In the genomic region with DNA sequence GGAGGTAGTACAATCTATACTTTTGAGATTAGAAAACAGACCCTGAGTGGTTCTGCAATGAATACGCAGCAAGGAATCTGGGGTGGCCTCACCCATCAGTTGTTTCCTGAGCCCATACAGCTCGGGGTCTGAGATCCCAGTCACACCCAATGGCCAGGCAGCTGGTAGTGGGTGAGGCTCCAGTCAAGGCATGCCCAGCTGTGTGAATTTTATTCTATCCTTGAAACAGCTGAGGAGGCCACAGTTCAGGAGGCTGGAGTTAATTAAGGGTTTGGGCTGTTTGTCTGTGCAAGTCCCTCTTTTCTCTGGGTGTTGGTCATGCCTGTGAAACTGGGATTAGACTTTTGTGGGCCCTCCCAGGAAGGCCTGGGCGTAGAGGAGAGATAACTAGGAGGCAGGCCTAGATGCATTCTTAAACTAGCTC, we compare ENCODE assay signal across 12 mouse cellular contexts. TPM values are rescaled to one million over a fixed set of nuclear protein-coding genes. Genes with fewer than 3 reads are reported as not detected.
DNase-seq lines count a peak whose midpoint lies in the region; ATAC-seq lines count a peak whose summit lies in the region.
"Had no signal": no experiment of that assay in that cellular context is flagged by ENCODE, and none has a peak within 500 bp of the region (broad histone marks: within the 10 kb centered on the region; RNA-seq: fewer than 3 reads in every experiment).

No protein-coding gene starts in this region.

- H3K9me3 ChIP-seq in heart, embryonic 10.5 days, result no peaks in the 10 kb centered on the region
- no peaks in the 10 kb centered on the region for H3K9me3 ChIP-seq in limb, embryonic 13.5 days
- H3K9me3 ChIP-seq: neural tube, embryonic 12.5 days had no signal

- peaks cover 34% of the 10 kb centered on the region for H3K4me1 ChIP-seq in heart, embryonic 10.5 days
- H3K4me1 ChIP-seq in limb, embryonic 13.5 days, result no peaks in the 10 kb centered on the region

- no peak overlapping the region for H3K9ac ChIP-seq in limb, embryonic 13.5 days
- H3K9ac ChIP-seq: neural tube, embryonic 12.5 days had no signal

- DNase-seq in heart, embryonic 10.5 days (ENCODE audit: low spot score), result peak; percentile 77
- no peak for DNase-seq in heart, adult 8-10 months (ENCODE audit: low spot score)
- peak; percentile 81 for DNase-seq in c-Kit-negative CD71-positive TER-119-positive erythroid progenitor cells, embryonic 14.5 days (ENCODE audit: low read depth, low spot score)
- DNase-seq in skeletal muscle tissue, adult 2 months (ENCODE audit: low read depth, low spot score), result peak; percentile 21
- no peak for DNase-seq in B cell, adult 2 months
- no peak for DNase-seq in yolk sac, embryonic 10.5 days (ENCODE audit: low spot score)
- DNase-seq in T-cell, adult 2 months (ENCODE audit: low spot score), result no peak
- DNase-seq: cerebellum, adult 2 months; kidney, postnatal 36 days had no signal

- whole genome bisulfite sequencing in heart, embryonic 10.5 days, result 54% methylated on average over 3 of the region's 3 CpGs
- 68% methylated on average over 3 of the region's 3 CpGs for WGBS in limb, embryonic 13.5 days

- no peak overlapping the region for H3K4me2 ChIP-seq in limb, embryonic 13.5 days (replicated peaks)
- H3K4me2 ChIP-seq: neural tube, embryonic 12.5 days had no signal

- H3K36me3 ChIP-seq in heart, embryonic 10.5 days, result peaks cover 12% of the 10 kb centered on the region
- H3K36me3 ChIP-seq in limb, embryonic 13.5 days, result peaks cover 16% of the 10 kb centered on the region

- 0 out of 2 replicates have a peak overlapping the region, but pooled peaks have one; percentile 31 for H3K27ac ChIP-seq in heart, embryonic 10.5 days
- peak overlapping the region; percentile 39; the same call in 1 of the 2 replicates for H3K27ac ChIP-seq in limb, embryonic 13.5 days
- H3K27ac ChIP-seq: neural tube, embryonic 12.5 days had no signal

- no peaks in the 10 kb centered on the region for H3K27me3 ChIP-seq in heart, embryonic 10.5 days (ENCODE audit: insufficient read depth, poor library complexity, severe bottlenecking)
- H3K27me3 ChIP-seq in limb, embryonic 13.5 days, result no peaks in the 10 kb centered on the region
- H3K27me3 ChIP-seq: neural tube, embryonic 12.5 days had no signal

- H3K4me3 ChIP-seq in heart, embryonic 10.5 days, result no peak overlapping the region
- H3K4me3 ChIP-seq in limb, embryonic 13.5 days, result no peak overlapping the region
- H3K4me3 ChIP-seq: neural tube, embryonic 12.5 days had no signal

- ATAC-seq in limb, embryonic 13.5 days (ENCODE audit: low FRiP score, low read depth), result peak; percentile 44; the same call in 1 of the 2 replicates
- ATAC-seq: forebrain, embryonic 16.5 days had no signal

RNA-seq across cellular contexts. Expression of a gene that starts 33.4 kb away (rescaled TPM):
- 9.4 and 10.7 TPM in 2 replicates for polyA plus RNA-seq in heart, embryonic 10.5 days (2016; fragmentation: Nextera tagmentation; extraction: Ambion mirVana)
- total RNA-seq in heart, adult 8-10 months (2022), result 1 to 10 TPM; 1.3 to 2.0 (median 1.7) TPM
- 4.6 and 4.8 TPM in 2 replicates for polyA plus RNA-seq in limb, embryonic 13.5 days (2015; fragmentation: Nextera tagmentation; extraction: Ambion mirVana)

RNA-seq across cellular contexts. Expression of a gene that starts 44.7 kb away (rescaled TPM):
- polyA plus RNA-seq in heart, embryonic 10.5 days (2016; fragmentation: Nextera tagmentation; extraction: Ambion mirVana), result 31.1 and 31.4 TPM in 2 replicates
- total RNA-seq in heart, adult 8-10 months (2022), result 100 to 1,000 TPM in 2 of 4 experiments, 10 to 100 TPM in 2; 83.1 to 110 (median 98.7) TPM
- polyA plus RNA-seq in limb, embryonic 13.5 days (2015; fragmentation: Nextera tagmentation; extraction: Ambion mirVana), result 46.7 and 47.5 TPM in 2 replicates

Comparison
In these comparisons a context has a peak if more than half of its experiments do, and no peak if none do; other contexts are left out.
1. DNase-seq: peak in heart, embryonic 10.5 days (single experiment), c-Kit-negative CD71-positive TER-119-positive erythroid progenitor cells, embryonic 14.5 days (single experiment) and skeletal muscle tissue, adult 2 months (single experiment); none in heart, adult 8-10 months (single experiment), B cell, adult 2 months (0 of 2), yolk sac, embryonic 10.5 days (single experiment) and T-cell, adult 2 months (single experiment).